Mouse (Mus musculus) stomach, embryonic 16.5 days (tissue): ENCODE data around the gene Ncs1. TPM values are rescaled to one million over a fixed set of nuclear protein-coding genes. Genes with fewer than 3 reads are reported as not detected.

Source experiments
- polyA plus RNA-seq: library from polyadenylated mRNA; unstranded; fragments of >200 nt; fragmentation: Nextera tagmentation; extraction: Ambion mirVana; gene quantifications from 2 replicates; pipeline ENCODE4 v1.2.1, GENCODE M21; 2015

Ncs1 gene
- polyA plus RNA-seq, 1 experiment from 2014 or later, result 22.2 TPM

Other genes starting within 250 kb of the Ncs1 start
- gene Fnbp1, start 103.8 kb upstream of the Ncs1 start, polyA plus RNA-seq, result 34.6 and 36.8 TPM in 2 replicates
- gene Gpr107, start 93.5 kb upstream of the Ncs1 start, polyA plus RNA-seq, result 34.8 and 39.3 TPM in 2 replicates
- gene Hmcn2, start 68.6 kb downstream of the Ncs1 start, polyA plus RNA-seq, result 4.9 and 5.6 TPM in 2 replicates
- 212 and 226 TPM in 2 replicates for gene Ass1, start 224.4 kb downstream of the Ncs1 start, polyA plus RNA-seq